Mouse (Mus musculus): Measurements from ENCODE around the gene Josd1.

Gene Josd1

DNA sequence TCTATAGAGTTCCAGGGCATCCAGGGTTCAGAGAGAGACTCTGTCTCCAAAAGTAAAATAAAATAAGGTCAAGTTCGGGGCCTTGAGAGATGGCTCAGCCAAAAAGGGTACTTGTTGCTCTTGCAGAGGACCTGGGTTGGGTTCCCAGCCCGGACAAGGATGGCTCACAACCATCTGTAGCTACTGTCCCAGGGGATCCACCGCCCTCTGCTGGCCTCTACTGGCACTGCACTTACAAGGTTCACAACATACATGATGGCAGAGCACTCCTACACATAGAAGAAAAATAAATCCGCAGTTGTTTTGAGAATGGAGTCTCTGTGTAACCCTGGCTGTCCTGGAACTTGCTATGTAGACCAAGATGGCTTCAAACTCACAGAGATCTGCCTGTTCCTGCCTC lies 25.9 kb downstream of the Josd1 start:
- DNase-seq (ENCODE audit: extremely low read depth, insufficient read length, low spot score) = peak; percentile 46

GRCm38 (mm10) chr15:79658531-79659375 lies 29.0 kb downstream of the Josd1 start, which contains the start of the genes Fam227a and Cby1:
Fam227a (minus strand) TSS chr15:79658956.
Cby1 (plus strand) TSS chr15:79659199.
- peak; percentile 92 for DNase-seq (ENCODE audit: extremely low read depth, insufficient read length, low spot score)

DNA sequence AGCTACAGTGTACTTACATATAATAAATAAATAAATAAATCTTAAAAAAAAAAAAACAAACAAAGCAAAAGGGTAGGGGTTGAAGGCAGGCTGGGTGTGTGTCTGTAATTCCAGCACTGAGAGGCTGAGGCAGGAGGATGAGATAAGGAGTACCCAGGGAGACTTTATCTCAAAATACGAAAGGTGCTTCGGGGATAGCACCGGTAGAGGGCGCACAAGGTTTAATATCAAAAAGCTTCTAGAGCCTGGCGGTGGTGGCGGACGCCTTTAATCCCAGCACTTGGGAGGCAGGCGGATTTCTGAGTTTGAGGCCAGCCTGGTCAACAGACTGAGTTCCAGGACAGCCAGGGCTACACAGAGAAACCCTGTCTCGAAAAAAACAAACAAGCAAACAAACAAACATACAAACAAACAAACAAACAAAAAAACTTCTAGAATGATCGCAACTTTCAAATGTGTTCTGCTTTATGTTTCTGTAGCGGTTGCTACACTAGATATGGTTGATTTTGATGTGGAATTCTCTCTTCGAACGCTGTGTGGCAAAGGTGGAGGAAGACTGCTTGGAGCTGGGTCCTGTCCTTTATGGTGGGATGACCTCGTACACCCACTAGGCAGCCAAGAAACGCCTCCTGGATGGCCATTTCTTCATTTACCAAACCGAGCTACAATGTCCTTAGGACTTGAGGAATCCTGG lies 29.7 kb downstream of the Josd1 start:
- DNase-seq (ENCODE audit: extremely low read depth, insufficient read length, low spot score) = peak; percentile 41

DNA sequence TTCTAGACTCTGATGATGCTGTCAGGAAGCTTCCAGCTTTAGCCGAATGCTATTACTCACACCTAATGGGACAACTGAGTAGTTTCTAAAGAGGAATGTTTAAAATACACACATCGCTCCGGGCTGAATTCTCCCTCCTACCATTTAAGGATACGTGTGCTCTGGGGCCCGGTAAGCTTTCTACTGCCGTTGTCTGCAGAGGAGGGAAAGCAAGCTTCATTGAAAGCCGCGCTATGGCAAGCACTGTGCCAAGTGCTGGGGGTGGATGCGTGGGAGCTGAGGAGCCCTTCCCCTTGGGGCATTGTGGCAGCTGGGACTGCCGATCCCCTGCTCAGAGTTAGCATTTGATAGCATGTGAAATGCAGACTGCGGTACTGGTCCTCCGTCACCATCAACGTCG lies 31.3 kb downstream of the Josd1 start:
- no peak for DNase-seq (ENCODE audit: extremely low read depth, insufficient read length, low spot score)

GRCm38 (mm10) chr15:79651481-79651880 lies 36.2 kb downstream of the Josd1 start:
- no peak for DNase-seq (ENCODE audit: extremely low read depth, insufficient read length, low spot score)

DNA sequence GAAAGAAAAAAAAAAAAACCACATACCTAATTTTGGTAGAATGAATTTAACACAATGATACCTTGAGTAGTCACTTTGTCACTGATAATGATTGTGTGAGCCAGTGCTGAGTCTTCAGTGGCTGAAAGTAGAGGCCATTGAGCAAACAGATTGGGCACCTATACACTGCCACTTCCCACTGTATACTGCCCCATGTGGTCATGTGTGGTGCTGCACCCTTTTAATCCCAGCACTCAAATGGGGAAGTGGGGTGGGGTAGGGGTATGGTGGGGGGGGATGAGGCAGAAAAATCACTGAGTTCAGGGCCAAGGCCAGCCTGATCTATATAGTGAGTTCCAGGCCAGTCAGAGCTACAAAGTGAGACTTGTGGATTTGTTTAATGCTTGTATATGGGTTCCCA lies 37.1 kb downstream of the Josd1 start:
- DNase-seq (ENCODE audit: extremely low read depth, insufficient read length, low spot score) = no peak

DNA sequence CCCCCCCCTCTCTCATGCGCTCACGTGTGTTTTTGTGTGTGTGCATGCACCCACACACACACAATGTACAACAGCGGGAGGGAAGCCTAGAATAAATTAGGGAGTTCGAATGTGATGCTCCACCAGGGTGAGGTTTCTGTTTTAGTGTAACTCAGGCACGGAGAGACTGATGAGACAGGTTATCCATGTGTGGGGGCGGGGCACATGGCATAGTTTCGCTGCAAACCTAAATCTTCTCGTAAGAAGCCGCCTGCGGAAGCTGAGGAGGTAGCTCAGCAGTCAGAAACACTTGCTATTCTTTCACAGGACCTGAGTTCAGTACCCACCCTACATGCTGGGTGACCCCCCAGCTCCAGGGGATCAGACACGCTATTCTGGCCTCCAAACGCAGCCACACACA lies 39.6 kb downstream of the Josd1 start:
- DNase-seq (ENCODE audit: extremely low read depth, insufficient read length, low spot score) = no peak

GRCm38 (mm10) chr15:79645483-79645882 lies 42.2 kb downstream of the Josd1 start:
- DNase-seq (ENCODE audit: extremely low read depth, insufficient read length, low spot score) = no peak

GRCm38 (mm10) chr15:79641135-79641817 lies 46.4 kb downstream of the Josd1 start:
- DNase-seq (ENCODE audit: extremely low read depth, insufficient read length, low spot score) = no peak

GRCm38 (mm10) chr15:79630471-79630870 lies 57.2 kb downstream of the Josd1 start:
- DNase-seq (ENCODE audit: extremely low read depth, insufficient read length, low spot score) = no peak
